Mouse (Mus musculus): ENCODE results near the gene Msi1. TPM values are rescaled to one million over a fixed set of nuclear protein-coding genes. Genes with fewer than 3 reads are reported as not detected.

Gene Msi1
- polyA plus RNA-seq, 1 experiment from 2014 or later, result 133 TPM

- Histone ChIP-seq H3K4me3 (replicated peaks) (no peak overlapping the region), H3K9ac (replicated peaks) (no peak overlapping the region), H3K27me3 (no peaks in the 10 kb centered on the region), H3K27ac (no peak overlapping the region), H3K4me2 (replicated peaks) (no peak overlapping the region), H3K4me1 (replicated peaks) (0 out of 2 replicates have a peak, but pooled peaks cover 2% of the 10 kb centered on the region), H3K9me3 (no peaks in the 10 kb centered on the region), H3K36me3 (no peaks in the 10 kb centered on the region)
- WGBS, result 64% methylated on average over 9 of the region's 9 CpGs
- ATAC-seq, result no peak
Measured at GRCm38 (mm10) chr5:115498307-115499240, 69.2 kb downstream of the Msi1 start.

GRCm38 (mm10) chr5:115500383-115500935 is 71.1 kb downstream of the Msi1 start:
- Histone ChIP-seq H3K9ac (replicated peaks) (no peak overlapping the region), H3K27me3 (no peaks in the 10 kb centered on the region), H3K27ac (no peak overlapping the region), H3K4me2 (replicated peaks) (no peak overlapping the region), H3K36me3 (no peaks in the 10 kb centered on the region), H3K4me3 (replicated peaks) (no peak overlapping the region), H3K9me3 (no peaks in the 10 kb centered on the region), H3K4me1 (replicated peaks) (no peaks in the 10 kb centered on the region)
- ATAC-seq, result no peak
- 82% methylated on average over 12 of the region's 12 CpGs for WGBS

GRCm38 (mm10) chr5:115503035-115503434 is 73.6 kb downstream of the Msi1 start:
- no peaks in the 10 kb centered on the region for H3K36me3 ChIP-seq
- no peaks in the 10 kb centered on the region for H3K9me3 ChIP-seq
- H3K4me2 ChIP-seq (replicated peaks), result no peak overlapping the region
- ATAC-seq, result no peak
- WGBS, result 77% methylated on average over 12 of the region's 12 CpGs
- no peak overlapping the region for H3K27ac ChIP-seq
- H3K27me3 ChIP-seq, result no peaks in the 10 kb centered on the region
- peaks cover 12% of the 10 kb centered on the region for H3K4me1 ChIP-seq (replicated peaks)
- H3K4me3 ChIP-seq (replicated peaks), result no peak overlapping the region
- no peak overlapping the region for H3K9ac ChIP-seq (replicated peaks)

Other genes with a start within 250 kb of the Msi1 start
- 2.0 and 2.7 TPM in 2 replicates for gene Cabp1, start 235.2 kb upstream of the Msi1 start, polyA plus RNA-seq (2015; fragmentation: Nextera tagmentation; extraction: Ambion mirVana)
- gene Pop5, start 193.8 kb upstream of the Msi1 start, polyA plus RNA-seq (2015; fragmentation: Nextera tagmentation; extraction: Ambion mirVana), result 87.7 and 110 TPM in 2 replicates
- gene Rnf10, start 156.7 kb upstream of the Msi1 start, polyA plus RNA-seq (2015; fragmentation: Nextera tagmentation; extraction: Ambion mirVana), result 146 and 160 TPM in 2 replicates
- gene Coq5, start 149.9 kb upstream of the Msi1 start, polyA plus RNA-seq (2015; fragmentation: Nextera tagmentation; extraction: Ambion mirVana), result 51.8 and 56.8 TPM in 2 replicates
- gene Dynll1, start 128.6 kb upstream of the Msi1 start, polyA plus RNA-seq (2015; fragmentation: Nextera tagmentation; extraction: Ambion mirVana), result 1,401 and 1,414 TPM in 2 replicates
- 193 and 203 TPM in 2 replicates for gene Srsf9, start 102.4 kb upstream of the Msi1 start, polyA plus RNA-seq (2015; fragmentation: Nextera tagmentation; extraction: Ambion mirVana)
- 34.2 and 37.0 TPM in 2 replicates for gene Gatc, start 88.4 kb upstream of the Msi1 start, polyA plus RNA-seq (2015; fragmentation: Nextera tagmentation; extraction: Ambion mirVana)
- 54.2 and 56.7 TPM in 2 replicates for gene Triap1, start 88.4 kb upstream of the Msi1 start, polyA plus RNA-seq (2015; fragmentation: Nextera tagmentation; extraction: Ambion mirVana)
- gene Cox6a1, start 80.6 kb upstream of the Msi1 start, polyA plus RNA-seq (2015; fragmentation: Nextera tagmentation; extraction: Ambion mirVana), result 973 and 974 TPM in 2 replicates
- not detected in 2 replicates for gene Pla2g1b, start 36.7 kb downstream of the Msi1 start, polyA plus RNA-seq (2015; fragmentation: Nextera tagmentation; extraction: Ambion mirVana)
- 26.1 and 28.7 TPM in 2 replicates for gene Sirt4, start 55.1 kb downstream of the Msi1 start, polyA plus RNA-seq (2015; fragmentation: Nextera tagmentation; extraction: Ambion mirVana)
- gene Pxn, start 77.1 kb downstream of the Msi1 start, polyA plus RNA-seq (2015; fragmentation: Nextera tagmentation; extraction: Ambion mirVana), result 16.2 and 18.3 TPM in 2 replicates
- gene Rplp0, start 129.9 kb downstream of the Msi1 start, polyA plus RNA-seq (2015; fragmentation: Nextera tagmentation; extraction: Ambion mirVana), result 905 and 914 TPM in 2 replicates
- gene Gcn1l1, start 135.7 kb downstream of the Msi1 start, polyA plus RNA-seq (2015; fragmentation: Nextera tagmentation; extraction: Ambion mirVana), result 48.6 and 49.1 TPM in 2 replicates
- 13.1 and 16.8 TPM in 2 replicates for gene Rab35, start 202.3 kb downstream of the Msi1 start, polyA plus RNA-seq (2015; fragmentation: Nextera tagmentation; extraction: Ambion mirVana)